Mouse (Mus musculus): ENCODE results near the gene Fbln2.

Fbln2 gene

GRCm38 (mm10) chr6:91228980-91229379 is 16.7 kb downstream of the Fbln2 start:
- DNase-seq (ENCODE audit: low read depth, low spot score) = no peak

GRCm38 (mm10) chr6:91231000-91231399 is 18.7 kb downstream of the Fbln2 start:
- no peak for DNase-seq (ENCODE audit: low read depth, low spot score)

GRCm38 (mm10) chr6:91231523-91231922 is 19.3 kb downstream of the Fbln2 start:
- DNase-seq (ENCODE audit: low read depth, low spot score) = no peak

- no peak for DNase-seq (ENCODE audit: low read depth, low spot score)
Measured at GRCm38 (mm10) chr6:91233011-91233410, 20.8 kb downstream of the Fbln2 start.

- no peak for DNase-seq (ENCODE audit: low read depth, low spot score)
Measured at GRCm38 (mm10) chr6:91233424-91234015, 21.3 kb downstream of the Fbln2 start.

GRCm38 (mm10) chr6:91236006-91236405 is 23.8 kb downstream of the Fbln2 start:
- no peak for DNase-seq (ENCODE audit: low read depth, low spot score)

GRCm38 (mm10) chr6:91236429-91236828 is 24.2 kb downstream of the Fbln2 start:
- no peak for DNase-seq (ENCODE audit: low read depth, low spot score)

- no peak for DNase-seq (ENCODE audit: low read depth, low spot score)
Measured at GRCm38 (mm10) chr6:91237273-91237672, 25.0 kb downstream of the Fbln2 start.

- peak; percentile 27 for DNase-seq (ENCODE audit: low read depth, low spot score)
Measured at GRCm38 (mm10) chr6:91240537-91240936, 28.3 kb downstream of the Fbln2 start.

GRCm38 (mm10) chr6:91240964-91241363 is 28.7 kb downstream of the Fbln2 start:
- no peak for DNase-seq (ENCODE audit: low read depth, low spot score)

- no peak for DNase-seq (ENCODE audit: low read depth, low spot score)
Measured at GRCm38 (mm10) chr6:91243395-91243794, 31.1 kb downstream of the Fbln2 start.

GRCm38 (mm10) chr6:91244331-91244730 is 32.1 kb downstream of the Fbln2 start:
- no peak for DNase-seq (ENCODE audit: low read depth, low spot score)

- no peak for DNase-seq (ENCODE audit: low read depth, low spot score)
Measured at GRCm38 (mm10) chr6:91245331-91245730, 33.1 kb downstream of the Fbln2 start.

- no peak for DNase-seq (ENCODE audit: low read depth, low spot score)
Measured at GRCm38 (mm10) chr6:91247343-91247742, 35.1 kb downstream of the Fbln2 start.

GRCm38 (mm10) chr6:91248627-91249026 is 36.4 kb downstream of the Fbln2 start:
- DNase-seq (ENCODE audit: low read depth, low spot score) = no peak

- DNase-seq (ENCODE audit: low read depth, low spot score) = peak; percentile 70
Measured at GRCm38 (mm10) chr6:91249797-91250196, 37.5 kb downstream of the Fbln2 start.

GRCm38 (mm10) chr6:91259440-91260120 is 47.3 kb downstream of the Fbln2 start:
- DNase-seq (ENCODE audit: low read depth, low spot score) = no peak

GRCm38 (mm10) chr6:91260347-91260986 is 48.2 kb downstream of the Fbln2 start:
- no peak for DNase-seq (ENCODE audit: low read depth, low spot score)

- no peak for DNase-seq (ENCODE audit: low read depth, low spot score)
Measured at GRCm38 (mm10) chr6:91260987-91261367, 48.7 kb downstream of the Fbln2 start.

- no peak for DNase-seq (ENCODE audit: low read depth, low spot score)
Measured at GRCm38 (mm10) chr6:91265616-91266015, 53.4 kb downstream of the Fbln2 start.

- no peak for DNase-seq (ENCODE audit: low read depth, low spot score)
Measured at GRCm38 (mm10) chr6:91266647-91267046, 54.4 kb downstream of the Fbln2 start.

- DNase-seq (ENCODE audit: low read depth, low spot score) = peak; percentile 74
Measured at GRCm38 (mm10) chr6:91268318-91268717, 56.1 kb downstream of the Fbln2 start.

GRCm38 (mm10) chr6:91277549-91277948 is 65.3 kb downstream of the Fbln2 start:
- peak; percentile 85 for DNase-seq (ENCODE audit: low read depth, low spot score)

Measured in ZHBTc4 (cell line).